Mouse (Mus musculus) liver, adult 2 months (tissue): ENCODE data around the gene Elmo3.

Experiments used
- CTCF ChIP-seq: fragments of 200-500 bp; IDR thresholded peaks from 2 replicates; pipeline ENCODE4 v1.5.1; 2011; ENCODE audit warnings: low read depth, low read length, control low read depth
- POLR2A ChIP-seq: fragments of 200-500 bp; IDR thresholded peaks from 2 replicates; pipeline ENCODE4 v1.6.1; 2011; ENCODE audit warnings: low read length, control low read depth; ENCODE audit not compliant: insufficient read depth; ENCODE audit errors: extremely low read depth

GRCm38 (mm10) chr8:105346611-105347427, 41.4 kb downstream of the Elmo3 start:
- TF ChIP-seq CTCF (no peak), POLR2A (no peak)
